Mouse (Mus musculus) telencephalon, adult 2 months (tissue): ENCODE results near the gene Agbl1.
"Not testable (repeated sequence)": the region's sequence is repeated elsewhere in the genome, so short reads cannot be mapped to it uniquely, and the experiment has no call there.

Experiments used
- DNase-seq: peaks from one replicate; pipeline ENCODE4 v3.0.0-alpha.2; 2011; ENCODE audit warnings: low read depth, low spot score

Gene Agbl1

GRCm38 (mm10) chr7:76229311-76229937 is at the start of gene Agbl1:
TSS of gene Agbl1 (plus strand) at chr7:76229887.
- no peak for DNase-seq

GRCm38 (mm10) chr7:76185005-76185658 is 44.6 kb upstream of the Agbl1 start:
- DNase-seq = peak; percentile 36

GRCm38 (mm10) chr7:76185681-76186121 is 44.0 kb upstream of the Agbl1 start:
- no peak for DNase-seq

- no peak for DNase-seq
Measured at GRCm38 (mm10) chr7:76218546-76218945, 11.1 kb upstream of the Agbl1 start.

GRCm38 (mm10) chr7:76219797-76220469 is 9.8 kb upstream of the Agbl1 start:
- DNase-seq = no peak

GRCm38 (mm10) chr7:76222691-76223090 is 7.0 kb upstream of the Agbl1 start:
- no peak for DNase-seq

GRCm38 (mm10) chr7:76228881-76229280 is 806 bp upstream of the Agbl1 start:
- no peak for DNase-seq

GRCm38 (mm10) chr7:76234321-76234720 is 4.6 kb downstream of the Agbl1 start:
- no peak for DNase-seq

GRCm38 (mm10) chr7:76237497-76237896 is 7.8 kb downstream of the Agbl1 start:
- no peak for DNase-seq

- DNase-seq = not testable (repeated sequence)
Measured at GRCm38 (mm10) chr7:76244839-76245238, 15.2 kb downstream of the Agbl1 start.

- no peak for DNase-seq
Measured at GRCm38 (mm10) chr7:76275061-76275460, 45.4 kb downstream of the Agbl1 start.

GRCm38 (mm10) chr7:76282831-76283230 is 53.1 kb downstream of the Agbl1 start:
- DNase-seq = no peak

- DNase-seq = peak; percentile 8
Measured at GRCm38 (mm10) chr7:76287531-76287930, 57.8 kb downstream of the Agbl1 start.

GRCm38 (mm10) chr7:76321866-76322553 is 92.3 kb downstream of the Agbl1 start:
- DNase-seq = no peak

GRCm38 (mm10) chr7:76326091-76326490 is 96.4 kb downstream of the Agbl1 start:
- no peak for DNase-seq

GRCm38 (mm10) chr7:76339308-76339707 is 109.6 kb downstream of the Agbl1 start:
- DNase-seq = no peak

- DNase-seq = no peak
Measured at GRCm38 (mm10) chr7:76341601-76342000, 111.9 kb downstream of the Agbl1 start.

GRCm38 (mm10) chr7:76353469-76353868 is 123.8 kb downstream of the Agbl1 start:
- DNase-seq = no peak

- no peak for DNase-seq
Measured at GRCm38 (mm10) chr7:76354510-76354909, 124.8 kb downstream of the Agbl1 start.

GRCm38 (mm10) chr7:76371269-76371668 is 141.6 kb downstream of the Agbl1 start:
- no peak for DNase-seq

- DNase-seq = no peak
Measured at GRCm38 (mm10) chr7:76379493-76379892, 149.8 kb downstream of the Agbl1 start.

GRCm38 (mm10) chr7:76381986-76382385 is 152.3 kb downstream of the Agbl1 start:
- DNase-seq = no peak
